In genomic region chr9:121982665-121983064, GRCm38 (mm10) we compare ENCODE assay signal across 18 mouse cellular contexts. TPM values are rescaled to one million over a fixed set of nuclear protein-coding genes. Genes with fewer than 3 reads are reported as not detected.
A peak's percentile ranks its signal among the peaks of the same experiment; 100 is the strongest.
DNase-seq lines count a peak whose midpoint lies in the region; TF ChIP-seq lines count a peak whose summit lies in the region.
"Had no signal": no experiment of that assay in that cellular context is flagged by ENCODE, and none has a peak within 500 bp of the region (broad histone marks: within the 10 kb centered on the region; RNA-seq: fewer than 3 reads in every experiment).

No protein-coding gene starts in this region.

- H3K4me1 ChIP-seq in ES-Bruce4 (ENCODE audit: control insufficient read depth, insufficient read depth, low read length) = no peaks in the 10 kb centered on the region

- TF ChIP-seq POLR2A in ES-Bruce4 (IDR thresholded peaks at IDR 0.05; ENCODE audit: insufficient read depth, low read length) = no peak

- H3K9me3 ChIP-seq in ES-Bruce4 (replicated peaks; ENCODE audit: control insufficient read depth, insufficient read depth, low read length, poor library complexity, severe bottlenecking) = no peaks in the 10 kb centered on the region
- H3K9me3 ChIP-seq: embryonic facial prominence, embryonic 10.5 days; forebrain, embryonic 10.5 days; G1E; hindbrain, embryonic 10.5 days had no signal

- H3K4me3 ChIP-seq in ES-Bruce4 (ENCODE audit: low read depth, low read length) = no peak overlapping the region
- H3K4me3 ChIP-seq: embryonic facial prominence, embryonic 10.5 days; forebrain, embryonic 10.5 days; heart, adult 2 months; hindbrain, embryonic 10.5 days had no signal

- peak; percentile 35 for TF ChIP-seq CTCF in ES-Bruce4 (IDR thresholded peaks at IDR 0.05; ENCODE audit: low read depth, low read length)

- H3K27ac ChIP-seq in ES-Bruce4 (ENCODE audit: insufficient read depth, low read length) = no peak overlapping the region
- H3K27ac ChIP-seq: embryonic facial prominence, embryonic 10.5 days; forebrain, embryonic 10.5 days; heart, adult 2 months; hindbrain, embryonic 10.5 days; hindbrain, embryonic 14.5 days had no signal

- no peak for TF ChIP-seq EP300 in ES-Bruce4 (IDR thresholded peaks at IDR 0.05; ENCODE audit: insufficient read depth, low read depth, low read length)

- no peaks in the 10 kb centered on the region for H3K27me3 ChIP-seq in ES-Bruce4 (ENCODE audit: control insufficient read depth, insufficient read depth, low read length, poor library complexity, severe bottlenecking)

- no peaks in the 10 kb centered on the region for H3K36me3 ChIP-seq in ES-Bruce4 (ENCODE audit: control insufficient read depth, insufficient read depth, low read length, poor library complexity, severe bottlenecking)
- H3K36me3 ChIP-seq: G1E had no signal

- H3K9ac ChIP-seq in ES-Bruce4 (ENCODE audit: low read depth, poor library complexity, severe bottlenecking) = no peak overlapping the region
- H3K9ac ChIP-seq: hindbrain, embryonic 14.5 days had no signal

- peak; percentile 46 for DNase-seq in layer of hippocampus, adult 11-12 months (ENCODE audit: low spot score)
- no peak for DNase-seq in layer of hippocampus, adult 9-11 months
- DNase-seq in R1 (ENCODE audit: low read depth, low spot score) = peak; percentile 79
- peak; percentile 62 for DNase-seq in testis, postnatal 10 days (ENCODE audit: low spot score)
- DNase-seq in ovary, postnatal 36 days (ENCODE audit: low spot score) = no peak
- no peak for DNase-seq in thymus, postnatal 36 days
- DNase-seq: adrenal gland, postnatal 14 days; cerebellum, adult 18-20 months; cerebellum, adult 9-11 months; cerebellum, postnatal 36 days; heart, adult 2 months had no signal

RNA-seq across cellular contexts. Expression of gene Pomgnt2, which starts 14.2 kb away (rescaled TPM):
- polyA plus RNA-seq in ES-Bruce4 (2011; ENCODE audit: insufficient read depth, insufficient read length, low read depth, missing spikeins) = 7.5 and 7.9 TPM in 2 replicates
- polyA plus RNA-seq: activated CD4-positive, CD25-positive, alpha-beta regulatory T cell, adult 4 months; G1E had no signal

RNA-seq across cellular contexts. Expression of gene Fam198a, which starts 31.9 kb away (rescaled TPM):
- not detected in 2 replicates for polyA plus RNA-seq in ES-Bruce4 (2011; ENCODE audit: insufficient read depth, insufficient read length, low read depth, missing spikeins)
- polyA plus RNA-seq: activated CD4-positive, CD25-positive, alpha-beta regulatory T cell, adult 4 months; G1E had no signal

Comparison
In these comparisons a context has a peak if more than half of its experiments do, and no peak if none do; other contexts are left out.
1. DNase-seq: peak in layer of hippocampus, adult 11-12 months (single experiment), R1 (single experiment) and testis, postnatal 10 days (single experiment); none in layer of hippocampus, adult 9-11 months (single experiment), ovary, postnatal 36 days (single experiment) and thymus, postnatal 36 days (0 of 2).